Mouse (Mus musculus) urinary bladder, adult 2 months (tissue): ENCODE data around the gene Srsf2. TPM values are rescaled to one million over a fixed set of nuclear protein-coding genes. Genes with fewer than 3 reads are reported as not detected.
"Not testable (repeated sequence)": the region's sequence is repeated elsewhere in the genome, so short reads cannot be mapped to it uniquely, and the experiment has no call there.

Experiments
- DNase-seq: peaks from one replicate; pipeline ENCODE4 v3.0.0; 2022; ENCODE audit warnings: low spot score
- polyA plus RNA-seq: library from polyadenylated mRNA; depleted of rRNA; stranded (reverse); fragments of >200 nt; gene quantifications from 2 replicates; pipeline ENCODE4 v1.2.3, GENCODE M21; 2012

The Srsf2 gene
- polyA plus RNA-seq, 1 experiment = 429 TPM

DNA sequence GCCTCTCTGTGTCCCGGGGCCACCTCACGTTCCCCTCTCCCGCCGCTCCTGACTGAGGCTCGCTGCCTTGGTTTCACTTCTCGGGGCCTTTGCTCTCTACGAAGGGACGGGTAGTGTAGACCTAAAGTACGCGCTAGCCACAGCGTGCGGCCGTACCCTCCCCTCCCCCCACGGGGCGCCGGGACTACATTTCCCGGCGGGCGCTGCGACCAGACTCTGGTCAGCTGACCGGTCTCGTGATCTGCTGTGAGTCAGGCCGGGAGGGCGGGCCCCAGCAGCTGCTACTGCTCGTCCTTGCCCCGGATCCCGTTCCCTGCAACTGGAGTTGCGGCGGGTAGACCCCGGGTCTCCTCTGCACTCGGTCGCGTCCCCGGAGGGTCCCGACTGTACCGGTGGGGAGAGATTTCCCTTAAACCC, 626 bp upstream of the Srsf2 start:
- DNase-seq = peak; percentile 98

DNA sequence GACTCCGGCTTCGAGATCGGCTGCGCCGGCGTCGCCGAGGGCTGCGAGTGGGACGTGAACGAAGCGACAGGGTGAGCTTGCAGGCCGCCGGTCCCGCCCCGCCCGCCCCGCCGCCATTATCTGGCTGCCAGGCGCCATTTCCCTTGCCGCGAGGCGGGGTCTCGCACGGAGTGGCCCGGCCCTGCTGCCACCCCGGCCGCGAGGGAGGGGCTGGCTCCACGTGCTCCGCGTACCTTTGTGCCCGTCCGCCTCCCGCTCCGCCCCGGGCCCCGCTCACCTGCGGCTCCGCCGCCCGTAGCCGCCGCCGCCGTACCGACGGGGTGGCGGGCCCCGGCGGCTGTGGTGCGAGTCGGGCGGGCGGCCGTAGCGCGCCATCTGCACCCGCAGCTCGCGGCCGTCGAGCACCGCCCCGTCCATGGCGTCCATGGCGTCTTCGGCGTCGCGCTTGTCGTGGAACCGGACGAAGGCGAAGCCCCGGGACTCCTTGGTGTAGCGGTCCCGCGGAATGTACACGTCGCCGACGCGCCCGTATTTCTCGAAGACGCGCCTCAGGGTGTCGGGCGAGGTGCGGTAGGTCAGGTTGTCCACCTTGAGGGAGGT, 503 bp downstream of the Srsf2 start, which contains the start of gene Mfsd11:
Mfsd11 (plus strand) TSS at position 150 of the 600 bp plus-strand sequence.
- peak; percentile 82 for DNase-seq

DNA sequence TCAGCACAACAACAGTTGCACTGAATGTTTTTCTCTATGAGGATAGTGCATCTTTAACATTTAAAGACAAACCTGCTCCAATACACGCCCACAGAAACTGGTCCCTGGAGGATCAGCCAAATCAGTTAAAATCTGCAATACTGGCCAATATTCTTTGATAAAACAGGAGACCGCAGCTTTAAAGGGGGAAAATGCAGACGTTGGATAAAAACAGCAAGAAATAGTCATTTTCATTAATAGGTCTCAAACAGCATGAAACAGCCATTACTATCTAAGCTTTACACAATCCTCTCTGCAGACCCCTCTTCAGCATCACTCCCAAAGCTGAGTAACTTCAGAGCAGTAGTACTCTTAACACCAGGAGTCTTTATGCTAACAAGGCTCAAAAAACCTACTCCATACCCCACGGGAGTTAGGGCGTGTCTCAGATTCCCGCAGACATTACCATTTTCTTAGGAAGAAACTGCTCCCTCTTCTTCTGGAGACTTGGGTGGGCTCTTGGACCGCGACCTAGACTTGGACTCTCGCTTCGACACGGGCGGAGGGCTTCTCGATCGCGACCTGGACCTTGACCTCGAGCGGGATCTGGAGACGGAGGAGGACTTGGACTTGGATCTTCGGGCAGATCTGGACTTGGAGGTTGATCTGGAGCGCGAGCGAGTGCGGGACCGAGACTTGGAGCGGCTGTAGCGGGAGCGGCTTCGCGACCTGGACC, 1.2 kb downstream of the Srsf2 start:
- no peak for DNase-seq

DNA sequence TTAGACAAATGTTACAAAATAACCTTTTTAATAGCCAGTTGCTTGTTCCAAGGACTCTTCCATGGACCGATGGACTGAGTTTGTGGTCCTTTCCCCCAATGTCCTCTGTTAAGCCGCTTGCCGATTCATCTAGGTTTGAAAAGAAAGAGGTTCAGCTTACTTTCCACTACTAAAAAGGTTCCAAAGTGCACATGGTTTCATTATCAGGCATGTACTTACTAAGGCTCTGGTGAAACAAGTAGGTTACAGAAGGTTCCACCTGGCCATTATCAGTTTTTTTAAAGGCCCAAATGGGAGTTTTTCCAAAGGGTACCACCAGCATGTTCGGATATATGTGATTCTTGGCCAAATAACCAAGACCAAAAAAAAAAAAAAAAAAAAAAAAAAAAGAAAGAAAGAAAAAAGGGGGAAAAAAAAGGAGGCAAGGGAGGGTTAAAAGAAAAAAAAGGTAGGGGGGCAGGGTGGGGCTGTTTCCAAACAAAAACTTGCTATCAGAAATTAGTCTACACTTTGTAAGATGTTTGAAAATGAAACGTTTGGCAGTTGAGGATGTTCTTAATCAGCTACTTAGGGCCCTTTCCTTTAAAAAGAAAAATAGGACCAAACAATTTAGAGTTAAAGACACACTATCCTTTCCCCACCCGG, 1.9 kb downstream of the Srsf2 start:
- no peak for DNase-seq

DNA sequence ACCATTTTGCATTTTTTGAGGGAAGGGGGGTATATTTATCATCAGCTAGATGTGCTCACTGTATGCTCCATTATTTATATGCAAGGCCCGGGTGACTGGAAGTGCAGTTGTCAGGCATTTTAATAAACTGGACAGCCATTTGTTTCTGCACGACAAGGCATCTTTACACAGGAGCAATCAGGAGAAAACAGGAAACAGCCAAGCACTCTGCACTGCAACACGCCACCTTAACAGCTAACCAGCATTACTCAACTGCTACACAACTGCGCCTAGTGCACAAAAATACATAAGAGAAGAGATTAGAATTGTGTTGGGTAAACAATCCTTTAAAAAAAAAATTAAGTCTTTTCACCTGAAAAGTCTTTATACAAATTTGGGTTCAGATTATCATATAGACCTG, 2.8 kb downstream of the Srsf2 start:
- DNase-seq = no peak

DNA sequence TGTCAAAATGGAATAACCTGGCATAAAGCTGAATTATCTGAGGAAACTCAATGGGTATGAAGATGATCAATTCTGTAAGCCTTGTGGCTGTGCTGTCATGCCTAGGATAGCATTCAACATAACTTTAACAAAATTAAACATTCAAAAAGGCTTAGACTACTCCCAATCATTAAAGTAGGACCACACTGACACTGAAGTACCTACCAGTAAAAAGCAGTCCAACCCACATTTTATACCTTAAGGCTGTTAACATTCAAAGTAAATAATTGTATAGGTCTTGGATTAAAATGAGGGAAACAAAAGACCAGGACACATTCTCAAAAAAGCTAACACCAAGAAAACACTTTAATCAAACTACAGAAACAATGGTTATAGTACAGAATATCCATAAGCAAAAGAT, 3.3 kb downstream of the Srsf2 start:
- no peak for DNase-seq

DNA sequence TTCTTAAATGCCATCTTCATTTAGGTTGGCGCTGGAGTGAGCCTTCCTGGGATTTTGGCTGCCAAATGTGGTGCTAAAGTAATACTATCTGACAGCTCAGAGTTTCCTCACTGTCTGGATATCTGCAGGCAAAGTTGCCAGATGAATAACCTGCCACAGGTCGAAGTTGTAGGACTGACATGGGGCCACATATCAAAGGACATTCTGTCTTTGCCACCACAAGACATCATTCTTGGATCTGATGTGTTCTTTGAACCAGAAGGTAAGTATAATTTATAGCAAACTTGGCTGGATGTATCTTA, 4.1 kb downstream of the Srsf2 start:
- not testable (repeated sequence) for DNase-seq

DNA sequence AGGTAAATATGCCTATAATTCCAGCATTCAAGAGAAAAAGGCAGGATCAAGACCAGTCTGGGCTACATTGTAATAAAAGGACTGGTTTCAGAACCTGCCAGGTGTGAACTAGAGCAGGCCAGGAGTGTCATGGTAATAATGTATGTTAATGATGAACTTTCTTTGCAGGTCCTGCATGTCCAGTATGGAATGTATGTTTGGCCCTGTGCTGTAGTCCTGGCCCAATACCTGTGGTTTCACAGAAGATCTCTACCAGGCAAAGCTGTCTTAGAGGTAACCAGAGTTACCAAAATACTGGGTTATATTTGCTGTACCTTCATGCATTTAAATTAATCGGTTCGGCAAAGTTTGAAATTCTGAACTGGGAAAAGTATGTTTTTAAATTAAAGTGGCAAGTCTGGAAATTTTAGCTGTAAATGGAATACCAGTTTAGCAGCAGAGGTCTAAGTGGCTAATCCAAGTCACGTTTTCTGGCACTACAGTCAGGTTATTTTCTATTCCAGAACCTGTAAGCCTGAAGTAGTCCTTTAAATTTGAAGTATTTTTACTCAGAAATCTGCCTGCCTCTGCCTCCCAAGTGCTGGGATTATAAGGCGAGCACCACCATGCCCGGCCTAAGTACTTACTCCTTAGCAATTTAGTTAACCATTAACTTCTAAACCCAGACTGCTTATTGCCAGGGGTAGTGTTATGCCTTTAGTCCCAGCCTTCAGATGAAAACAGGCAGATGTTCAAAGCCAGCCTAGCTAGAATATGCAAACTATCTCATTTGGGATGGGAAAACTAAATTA, 4.6 kb downstream of the Srsf2 start:
- no peak for DNase-seq

DNA sequence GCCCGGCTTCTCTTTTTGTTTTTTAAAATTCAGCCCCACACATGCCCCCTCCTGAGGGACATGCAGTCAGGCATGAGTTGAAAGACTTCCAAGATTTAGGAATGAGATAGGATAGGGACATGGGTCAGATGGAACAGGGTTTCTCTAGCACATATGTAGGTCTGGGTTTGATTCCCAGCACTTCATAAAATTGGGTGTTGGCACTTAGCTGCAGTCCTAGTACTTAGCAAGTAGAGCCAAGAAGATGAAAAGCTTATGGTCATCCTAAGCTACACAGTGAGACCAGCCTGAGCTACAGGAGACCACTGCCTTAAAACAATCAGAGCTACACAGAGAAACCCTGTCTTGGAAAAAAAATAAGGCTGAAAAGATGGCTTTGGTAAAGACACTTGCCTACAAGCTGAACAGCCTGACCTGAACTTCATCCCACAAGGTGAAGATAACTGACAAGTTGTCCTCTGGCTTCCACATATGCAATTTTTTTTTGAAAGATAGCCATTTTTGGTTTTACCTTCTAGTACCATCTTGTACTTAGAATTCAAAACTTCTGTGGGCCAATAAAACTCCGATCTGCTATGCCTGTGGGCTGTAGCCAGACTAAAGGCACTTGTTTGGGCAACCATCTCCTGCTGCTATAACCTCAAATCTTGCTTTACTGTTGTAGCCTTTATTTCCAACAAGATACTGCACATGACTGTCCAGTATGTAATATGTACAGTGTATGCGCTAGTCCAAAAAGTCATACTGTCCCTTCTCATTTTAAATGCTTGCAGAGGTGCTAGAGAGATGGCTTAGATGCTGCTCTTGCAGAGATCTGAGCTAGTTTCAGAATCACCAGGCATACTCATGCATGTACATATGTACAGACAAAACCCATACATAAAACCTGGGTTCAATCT, 5.5 kb downstream of the Srsf2 start:
- DNase-seq = no peak

DNA sequence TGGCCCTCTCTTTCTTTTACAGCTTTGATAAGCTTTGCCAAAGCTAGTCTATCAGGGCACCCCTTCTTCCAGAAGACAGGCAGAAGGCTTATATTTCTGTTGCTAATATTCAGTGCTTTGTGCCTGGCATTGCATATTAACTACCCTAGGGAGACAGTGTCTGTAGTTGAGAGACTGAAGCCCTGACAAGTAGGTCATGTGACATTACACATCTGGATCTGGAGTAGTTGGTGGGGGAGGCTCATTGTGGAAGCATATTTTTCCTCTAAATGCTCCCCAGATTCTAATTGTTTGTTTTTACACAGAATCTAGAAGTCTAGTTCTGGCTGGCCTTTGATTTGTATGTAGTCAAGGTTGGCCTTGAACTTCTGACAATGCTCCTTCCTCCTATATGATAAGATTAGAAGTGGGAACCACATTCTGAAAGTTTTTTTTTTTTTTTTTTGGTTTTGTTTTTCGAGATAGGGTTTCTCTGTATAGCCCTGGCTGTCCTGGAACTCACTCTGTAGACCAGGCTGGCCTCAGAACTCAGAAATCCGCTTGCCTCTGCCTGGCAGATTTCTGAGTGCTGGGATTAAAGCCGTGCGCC, 6.2 kb downstream of the Srsf2 start:
- no peak for DNase-seq

DNA sequence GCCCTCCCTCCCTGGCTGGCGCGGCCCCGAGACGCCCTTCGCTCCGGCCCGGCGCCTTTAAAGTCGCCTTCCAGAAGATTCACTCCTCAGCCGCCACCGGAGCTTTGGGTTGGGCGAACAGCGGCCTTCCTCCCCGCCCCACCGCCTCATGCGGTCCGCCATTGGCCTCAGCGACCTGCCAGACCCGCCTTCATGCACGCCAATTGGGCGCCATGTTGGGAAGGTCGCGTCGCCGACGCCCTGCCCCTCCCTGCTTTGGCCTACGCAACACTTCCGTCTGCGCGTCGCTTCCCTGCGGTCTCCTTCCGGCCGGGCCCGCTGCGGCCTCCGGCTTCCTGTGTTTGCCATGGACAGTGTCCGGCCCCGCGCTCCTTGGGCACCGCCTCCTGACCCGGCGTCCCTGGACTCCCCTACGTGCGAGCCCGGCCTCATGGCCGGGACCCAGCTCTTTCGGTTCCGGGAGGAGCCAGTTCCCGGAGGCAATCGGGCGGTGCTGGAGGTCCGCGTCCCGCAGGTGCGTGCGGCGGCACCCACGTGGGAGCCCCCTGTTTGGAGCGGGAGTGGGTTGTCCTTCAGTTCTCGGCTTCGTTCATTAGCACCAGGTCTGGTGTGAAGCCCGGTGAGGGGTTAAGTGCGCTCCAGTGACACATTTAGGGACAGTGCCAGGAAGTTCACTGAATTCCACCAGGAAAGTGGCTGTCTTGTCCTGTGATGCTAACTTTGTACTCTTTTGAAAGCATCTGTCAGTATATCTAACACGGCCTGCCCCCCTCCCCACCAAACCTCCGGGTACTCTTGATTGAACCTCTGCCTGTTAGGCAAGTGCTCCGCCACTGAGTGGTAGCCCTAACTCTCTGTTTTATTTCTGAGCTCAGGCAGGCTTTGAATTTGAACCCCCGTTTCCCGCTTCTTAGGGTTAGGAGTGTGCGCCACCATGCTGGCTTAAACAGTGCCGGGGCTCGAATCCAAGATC, 9.3 kb downstream of the Srsf2 start, which contains the start of the genes Mettl23 and Jmjd6:
Mettl23 (plus strand) TSS at position 18 of the 973 bp plus-strand sequence.
Jmjd6 (minus strand) TSS at position 189 of the 973 bp plus-strand sequence.
- DNase-seq = peak; percentile 94

DNA sequence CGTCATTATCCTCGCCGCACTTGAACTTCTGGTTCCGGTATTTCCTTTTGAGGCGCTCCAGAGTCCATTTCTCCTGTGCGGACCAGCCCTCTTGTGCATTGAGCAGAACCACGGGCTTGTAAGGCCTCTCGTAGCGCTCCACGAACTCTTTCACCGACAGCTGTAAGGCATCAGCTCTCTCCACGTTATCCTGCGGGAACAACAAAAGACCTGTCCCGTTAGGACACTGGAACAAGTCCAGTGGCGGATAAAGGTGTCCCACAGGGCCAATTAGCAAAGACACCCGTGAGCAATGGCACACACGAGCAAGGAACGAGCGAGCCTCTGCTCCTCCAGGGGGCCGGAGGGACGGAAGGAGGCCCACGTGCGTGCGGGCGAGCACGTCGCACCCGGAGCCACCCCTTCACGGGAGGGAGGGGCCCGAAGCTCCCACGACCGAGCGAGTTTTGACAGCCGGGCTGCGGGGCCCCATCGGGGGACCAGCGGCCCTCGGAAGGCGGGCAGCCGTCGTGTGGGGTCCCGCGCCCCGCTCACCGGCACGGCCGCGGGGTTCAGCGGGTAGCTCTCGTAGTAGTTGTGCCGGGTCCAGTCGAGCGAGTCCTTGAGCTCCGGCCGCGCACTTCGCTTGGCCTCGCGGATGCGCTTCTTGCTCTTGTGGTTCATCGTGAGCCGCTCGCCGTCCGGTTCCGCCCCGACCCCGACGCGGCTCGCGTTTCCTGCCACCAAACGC, 10.2 kb downstream of the Srsf2 start:
- DNase-seq = no peak

DNA sequence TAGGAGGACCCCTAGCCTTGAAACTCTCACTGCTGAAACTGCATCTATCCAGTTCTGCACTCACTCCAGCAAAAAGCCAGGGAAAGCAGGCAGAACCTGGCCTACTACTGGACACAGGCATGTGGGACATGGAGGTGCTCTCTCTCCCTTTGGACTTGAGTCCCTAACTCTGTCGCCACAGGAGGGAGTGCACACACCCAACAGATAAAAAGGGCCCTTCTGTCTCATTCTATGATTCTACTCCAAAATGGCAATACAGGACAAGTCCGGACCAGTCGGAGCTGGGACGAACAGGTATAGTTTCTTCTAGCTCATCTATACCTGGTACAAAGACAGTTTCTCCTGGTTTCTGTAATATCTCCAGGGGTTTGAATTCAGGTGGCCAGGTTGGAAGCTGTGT, 12.1 kb downstream of the Srsf2 start:
- DNase-seq = no peak

DNA sequence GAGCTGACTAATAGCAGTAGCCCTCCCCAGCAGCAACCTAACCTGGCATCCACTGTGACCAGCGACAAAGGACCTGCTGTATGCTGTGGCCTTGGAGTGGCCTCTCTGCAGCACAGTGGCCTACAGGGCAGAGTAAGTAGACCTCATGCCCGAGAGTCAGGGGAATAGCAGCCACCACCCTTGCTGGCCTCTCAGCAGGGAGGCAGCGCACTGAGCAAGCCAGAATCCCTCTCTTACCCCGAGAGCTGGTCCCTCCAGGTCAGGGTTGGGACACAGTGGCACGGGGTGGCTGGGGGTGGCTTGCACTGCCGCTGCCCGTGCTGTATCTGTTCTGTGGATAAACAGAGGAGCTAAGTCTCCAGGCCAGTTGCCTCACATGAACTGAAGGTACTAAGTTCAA, 13.3 kb downstream of the Srsf2 start:
- no peak for DNase-seq

DNA sequence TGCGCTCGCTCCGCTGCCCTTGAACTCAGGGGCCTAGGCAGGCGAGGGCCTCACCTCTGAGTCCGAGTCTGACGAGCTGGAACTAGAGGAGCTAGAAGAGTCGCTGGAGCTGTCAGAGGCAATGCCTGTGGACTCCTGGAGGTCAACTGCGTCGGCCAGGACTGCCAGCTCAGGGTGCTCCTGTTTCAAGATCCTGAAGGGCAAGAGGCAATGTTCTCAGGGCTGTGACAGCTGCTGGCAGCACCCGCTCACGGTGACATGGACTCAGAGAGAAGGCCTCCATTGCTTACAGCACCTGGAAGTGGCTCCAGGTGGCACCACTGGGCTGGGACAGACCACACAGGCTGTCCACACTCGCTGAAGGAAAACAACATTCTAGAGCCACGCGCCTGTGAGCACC, 14.0 kb downstream of the Srsf2 start:
- DNase-seq = no peak

DNA sequence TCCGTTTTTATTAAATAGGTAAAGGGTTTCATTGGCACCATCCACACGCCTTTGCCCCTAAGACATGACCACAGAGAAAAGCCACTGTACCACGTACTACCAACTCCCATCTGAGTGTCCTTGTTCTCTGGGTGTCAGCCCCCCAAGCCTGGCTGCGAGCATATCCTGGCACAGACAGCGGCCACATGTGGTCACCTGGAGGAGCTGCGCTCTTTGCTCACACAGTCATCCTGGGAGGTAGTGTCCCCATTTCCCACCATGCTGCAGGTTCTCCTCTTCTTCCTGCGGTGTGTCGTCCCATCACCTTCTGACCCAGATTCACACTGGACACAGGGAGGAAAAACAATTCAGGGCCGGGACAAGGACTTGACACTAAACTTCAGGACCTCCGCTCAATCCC, 15.5 kb downstream of the Srsf2 start:
- no peak for DNase-seq

DNA sequence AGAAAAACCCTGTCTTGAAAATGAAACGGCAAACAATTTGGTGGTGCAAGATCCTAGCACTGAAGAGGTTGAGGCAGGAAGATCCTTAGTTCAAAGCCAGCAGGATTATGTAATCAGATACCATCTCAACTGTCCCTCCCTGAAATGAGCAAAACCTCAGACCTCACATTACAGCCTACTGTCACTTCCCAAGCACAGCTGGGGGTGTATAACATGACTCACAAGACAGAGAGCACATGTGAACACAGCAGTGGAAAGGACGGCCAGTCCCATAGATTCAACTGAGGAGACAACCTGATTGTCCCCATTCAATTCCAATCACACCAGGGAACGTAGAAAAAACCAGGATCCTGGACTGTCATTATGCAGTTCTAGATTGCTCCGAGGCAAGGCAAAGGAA, 16.6 kb downstream of the Srsf2 start:
- DNase-seq = no peak

DNA sequence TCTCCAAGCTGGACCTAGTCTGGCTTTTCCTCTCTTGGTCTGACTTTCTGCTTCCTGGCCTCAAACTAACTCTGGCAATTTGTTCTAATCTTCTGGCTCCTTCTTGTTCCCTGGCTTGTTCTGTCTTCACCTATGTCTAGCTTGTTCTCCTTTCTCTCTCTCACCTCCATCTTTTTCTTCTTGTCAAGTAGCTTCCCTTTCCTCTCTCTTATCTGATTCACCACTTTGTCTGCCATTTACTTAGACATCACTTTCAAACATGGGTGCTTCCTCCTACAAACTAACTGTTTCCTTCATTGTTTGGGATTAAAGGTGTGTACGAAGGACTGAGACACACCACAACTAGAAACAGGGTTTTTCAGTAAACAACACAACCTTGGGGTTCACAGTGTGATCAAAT, 17.9 kb downstream of the Srsf2 start:
- no peak for DNase-seq

DNA sequence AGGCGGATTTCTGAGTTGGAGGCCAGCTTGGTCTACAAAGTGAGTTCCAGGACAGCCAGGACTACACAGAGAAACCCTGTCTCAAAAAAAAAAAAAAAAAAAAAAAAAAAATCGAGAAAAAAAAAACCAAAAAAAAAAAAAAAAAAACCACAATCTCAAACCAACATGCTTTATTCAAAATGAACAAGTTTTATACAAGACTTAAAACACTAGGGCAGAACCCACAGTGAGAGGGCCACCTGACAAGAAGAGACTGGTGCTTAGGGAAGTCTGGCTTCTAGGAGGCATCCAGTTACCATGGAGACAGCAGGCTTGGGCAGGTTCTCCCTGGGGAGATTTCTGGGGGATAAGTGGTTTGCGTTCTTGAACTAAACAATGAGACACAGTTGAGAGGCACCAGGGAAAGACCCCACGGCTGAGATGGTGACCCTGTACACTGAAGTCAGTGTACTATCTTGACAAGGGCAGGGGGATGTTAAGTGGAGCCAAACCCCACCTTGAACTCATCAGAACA, 20.7 kb downstream of the Srsf2 start:
- no peak for DNase-seq
